Mouse (Mus musculus): ENCODE results near the gene Slc22a21.

The Slc22a21 gene

GRCm38 (mm10) chr11:53900991-53901390 is 79.1 kb downstream of the Slc22a21 start:
- DNase-seq: no peak

- no peak for DNase-seq
Observed at GRCm38 (mm10) chr11:53899981-53900380, 80.2 kb downstream of the Slc22a21 start.
